Mouse (Mus musculus) G1E (cell line): Measurements from ENCODE around the gene Pcca. TPM values are rescaled to one million over a fixed set of nuclear protein-coding genes. Genes with fewer than 3 reads are reported as not detected.

ENCODE experiments used
- ATAC-seq: 2 replicates; pipeline ENCODE4 v1.8.0; 2016; ENCODE audit warnings: mild to moderate bottlenecking; ENCODE audit not compliant: insufficient number of reproducible peaks, poor library complexity, low FRiP score, severe bottlenecking; ENCODE audit errors: extremely low read depth
- DNase-seq: peaks from one replicate; pipeline ENCODE4 v3.0.0; 2012; ENCODE audit warnings: low spot score
- H3K27me3 ChIP-seq: 2 replicates; pipeline ENCODE4 v1.6.1; 2012; ENCODE audit warnings: mild to moderate bottlenecking, low read length, inconsistent platforms; ENCODE audit not compliant: insufficient read depth
- H3K36me3 ChIP-seq: replicated peaks from 2 replicates; pipeline ENCODE3; 2012; ENCODE audit warnings: mild to moderate bottlenecking, inconsistent platforms
- H3K4me1 ChIP-seq: 2 replicates; pipeline ENCODE4 v1.6.1; 2012; ENCODE audit warnings: low read depth, low read length, inconsistent platforms, mixed read lengths; ENCODE audit not compliant: insufficient read depth
- H3K4me3 ChIP-seq: 2 replicates; pipeline ENCODE4 v1.5.1; 2012; ENCODE audit warnings: low read depth, mild to moderate bottlenecking, inconsistent platforms, low read length, moderate library complexity, mixed read lengths
- H3K9me3 ChIP-seq: replicated peaks from 2 replicates; pipeline ENCODE4 v1.6.1; 2012; ENCODE audit warnings: inconsistent platforms
- CTCF ChIP-seq: IDR thresholded peaks from 2 replicates; pipeline ENCODE4 v1.5.1; 2012; ENCODE audit warnings: low read depth, low read length, inconsistent platforms, mixed read lengths
- GATA1 ChIP-seq: IDR thresholded peaks from 2 replicates; pipeline ENCODE4 v1.6.1; 2012; ENCODE audit warnings: borderline replicate concordance, low read length, inconsistent platforms, mixed read lengths
- GATA2 ChIP-seq: IDR thresholded peaks from 2 replicates; pipeline ENCODE4 v1.6.1; 2012; ENCODE audit warnings: low read depth, low read length, inconsistent platforms, borderline replicate concordance
- POLR2AphosphoS5 ChIP-seq: IDR thresholded peaks from 2 replicates; pipeline ENCODE4 v1.6.1; 2012; ENCODE audit warnings: low read depth, low read length, inconsistent platforms; ENCODE audit not compliant: insufficient replicate concordance
- TAL1 ChIP-seq: conservative IDR thresholded peaks from 2 replicates; pipeline ENCODE4 v1.6.1; 2012; ENCODE audit warnings: low read depth, low read length, inconsistent platforms, mixed read lengths
- polyA plus RNA-seq: library from polyadenylated mRNA; stranded (reverse); fragments of >175 nt; gene quantifications from 2 replicates; pipeline ENCODE4 v1.2.3, GENCODE M21; 2012
- total RNA-seq, 2 experiments: library from RNA; stranded (forward) in 1 of 2; stranded (reverse) in 1 of 2; fragments of 200-1000 nt in 1 of 2; fragments of >200 nt in 1 of 2; fragmentation: Nextera tagmentation in 1 of 2; gene quantifications; 2 replicates each; pipeline ENCODE4 v1.2.3; 2014 to 2017

The Pcca gene
- total and polyA plus RNA-seq, 3 experiments: 15.3 to 67.0 (median 65.8) TPM

GRCm38 (mm10) chr14:122830433-122830832 is 296.3 kb downstream of the Pcca start:
- DNase-seq (no peak), ATAC-seq (no peak)
- no peak for TF ChIP-seq GATA2
- TF ChIP-seq POLR2AphosphoS5: no peak
- TF ChIP-seq TAL1: no peak
- TF ChIP-seq GATA1: no peak
- TF ChIP-seq CTCF: no peak
- Histone ChIP-seq H3K27me3 (no peaks in the 10 kb centered on the region), H3K4me3 (no peak overlapping the region), H3K4me1 (no peaks in the 10 kb centered on the region), H3K36me3 (no peaks in the 10 kb centered on the region), H3K9me3 (no peaks in the 10 kb centered on the region)

DNA sequence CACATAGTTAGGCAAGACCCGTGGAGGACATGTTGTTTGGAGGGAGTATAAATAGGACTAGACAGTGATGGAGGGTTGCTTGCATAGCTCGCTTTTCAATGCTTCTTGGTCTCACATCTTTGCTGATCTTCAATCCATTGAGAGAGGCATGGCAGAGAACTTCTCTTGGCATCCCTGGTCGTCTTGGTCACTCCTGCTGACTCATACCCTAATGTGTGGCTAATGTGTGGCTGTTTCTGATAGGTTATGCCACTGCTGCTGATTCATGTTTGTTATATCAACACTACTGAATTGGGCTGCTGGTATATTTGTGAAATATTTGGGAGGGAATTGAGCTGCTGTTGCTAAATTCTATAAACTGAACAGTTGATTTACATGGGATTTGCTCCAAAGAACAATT is 299.5 kb downstream of the Pcca start:
- no peak for DNase-seq
- TF ChIP-seq TAL1 (no peak), GATA1 (no peak), GATA2 (no peak), CTCF (no peak), POLR2AphosphoS5 (no peak)

DNA sequence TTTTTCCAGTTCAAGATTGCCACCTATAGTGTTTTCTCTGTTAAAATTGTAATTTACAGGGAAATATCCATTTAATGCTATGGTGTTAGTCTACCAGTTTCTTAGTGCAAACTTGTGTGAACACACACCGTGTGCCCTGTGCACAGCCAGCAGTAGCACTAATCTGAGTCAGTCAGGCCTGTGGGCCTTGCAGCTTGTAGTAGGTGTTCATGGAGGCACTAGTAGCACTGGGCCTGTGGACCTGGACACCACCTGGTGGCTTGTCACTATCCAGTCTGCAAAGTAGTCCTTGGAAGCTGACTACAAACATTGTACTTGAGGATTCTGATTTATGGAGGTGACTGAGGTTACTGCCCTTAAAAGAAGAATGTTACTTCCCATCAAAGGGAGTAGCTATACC is 300.6 kb downstream of the Pcca start:
- H3K9me3 ChIP-seq: no peaks in the 10 kb centered on the region
- H3K4me3 ChIP-seq: no peak overlapping the region
- ATAC-seq (no peak), DNase-seq (no peak)
- no peaks in the 10 kb centered on the region for H3K27me3 ChIP-seq
- no peaks in the 10 kb centered on the region for H3K4me1 ChIP-seq
- TF ChIP-seq TAL1: no peak
- no peaks in the 10 kb centered on the region for H3K36me3 ChIP-seq

More for the DNA sequence above, 299.5 kb downstream of the Pcca start:
- H3K27me3 ChIP-seq: no peaks in the 10 kb centered on the region
- no peaks in the 10 kb centered on the region for H3K9me3 ChIP-seq
- H3K4me3 ChIP-seq: no peak overlapping the region
- H3K36me3 ChIP-seq: no peaks in the 10 kb centered on the region
- no peaks in the 10 kb centered on the region for H3K4me1 ChIP-seq
- no peak for ATAC-seq

DNA sequence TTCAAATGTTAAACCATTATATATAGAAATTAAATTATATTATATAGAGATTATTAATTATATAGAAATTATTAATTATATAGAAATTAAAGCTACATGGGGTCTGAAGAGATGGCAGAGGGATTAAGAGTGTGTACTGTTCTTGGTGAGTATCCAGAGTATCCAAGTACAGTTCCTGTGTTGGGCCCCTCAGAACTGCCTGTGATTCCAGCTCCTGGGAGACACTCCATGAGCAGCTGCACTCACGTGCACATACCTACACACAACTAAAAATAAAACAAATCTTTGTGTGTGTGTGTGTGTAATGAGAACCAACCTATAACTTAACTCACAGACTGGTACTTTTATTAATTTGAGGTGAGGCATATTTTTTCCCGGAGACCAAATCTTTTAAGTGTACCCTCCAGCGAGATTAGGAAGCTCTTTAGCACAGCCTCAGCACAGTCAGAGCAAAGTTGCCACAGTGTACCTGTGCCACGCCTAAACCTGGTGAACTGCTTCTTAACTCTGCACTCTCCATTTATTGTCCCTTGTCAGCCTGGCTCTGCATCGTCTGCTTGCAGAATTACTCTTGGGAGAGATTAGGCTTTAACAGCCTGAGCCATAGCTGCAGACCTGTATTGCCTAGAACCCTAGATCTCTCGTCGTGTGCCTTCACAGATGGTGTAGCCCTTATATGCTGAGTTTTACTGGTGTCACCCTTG is 301.5 kb downstream of the Pcca start:
- TF ChIP-seq POLR2AphosphoS5 (no peak), GATA2 (no peak), TAL1 (no peak), CTCF (no peak), GATA1 (no peak)
- DNase-seq (no peak), ATAC-seq (no peak)
- no peaks in the 10 kb centered on the region for H3K36me3 ChIP-seq
- no peaks in the 10 kb centered on the region for H3K4me1 ChIP-seq
- no peaks in the 10 kb centered on the region for H3K9me3 ChIP-seq
- no peak overlapping the region for H3K4me3 ChIP-seq
- H3K27me3 ChIP-seq: no peaks in the 10 kb centered on the region

DNA sequence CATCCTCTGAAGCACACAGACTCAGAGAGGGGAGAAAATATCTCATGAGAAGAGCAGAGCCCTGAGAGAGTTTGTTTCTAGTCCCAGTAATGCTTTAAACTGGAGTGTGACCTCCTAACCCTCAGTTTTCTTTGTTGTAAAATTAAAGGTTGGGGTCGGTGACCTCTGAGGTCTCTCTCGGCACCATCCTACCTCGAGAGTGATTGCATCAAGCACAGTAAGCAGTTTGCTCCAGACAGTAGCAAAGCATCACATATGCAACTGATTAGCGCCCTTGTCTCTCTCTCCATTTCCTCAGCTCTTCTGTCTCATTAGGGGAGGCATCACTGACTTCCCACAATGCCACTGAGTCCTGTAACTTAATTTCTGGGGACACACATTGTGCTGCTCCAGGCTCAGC is 302.1 kb downstream of the Pcca start:
- no peaks in the 10 kb centered on the region for H3K27me3 ChIP-seq
- no peaks in the 10 kb centered on the region for H3K4me1 ChIP-seq
- TF ChIP-seq GATA2: no peak
- TF ChIP-seq GATA1: no peak
- no peak for TF ChIP-seq TAL1
- no peak for TF ChIP-seq CTCF
- TF ChIP-seq POLR2AphosphoS5: no peak
- no peaks in the 10 kb centered on the region for H3K9me3 ChIP-seq
- ATAC-seq (no peak), DNase-seq (no peak)
- H3K36me3 ChIP-seq: no peaks in the 10 kb centered on the region
- H3K4me3 ChIP-seq: no peak overlapping the region

- Histone ChIP-seq H3K36me3 (no peaks in the 10 kb centered on the region), H3K27me3 (no peaks in the 10 kb centered on the region), H3K4me3 (no peak overlapping the region), H3K9me3 (no peaks in the 10 kb centered on the region), H3K4me1 (no peaks in the 10 kb centered on the region)
- ATAC-seq (no peak), DNase-seq (no peak)
- TF ChIP-seq CTCF (no peak), GATA2 (no peak), TAL1 (no peak), POLR2AphosphoS5 (no peak), GATA1 (no peak)
These were observed 302.9 kb downstream of the Pcca start for GRCm38 (mm10) chr14:122837018-122837417.

- no peaks in the 10 kb centered on the region for H3K36me3 ChIP-seq
- 0 out of 2 replicates have a peak, but pooled peaks have one; percentile 2 for ATAC-seq
- no peak for DNase-seq
- no peak for TF ChIP-seq CTCF
- no peak for TF ChIP-seq POLR2AphosphoS5
- no peak for TF ChIP-seq GATA1
- TF ChIP-seq TAL1: no peak
- no peak for TF ChIP-seq GATA2
- no peaks in the 10 kb centered on the region for H3K9me3 ChIP-seq
- H3K4me3 ChIP-seq: no peak overlapping the region
- H3K27me3 ChIP-seq: no peaks in the 10 kb centered on the region
- peaks cover 3% of the 10 kb centered on the region; the same call in 1 of the 2 replicates for H3K4me1 ChIP-seq
These were observed 318.5 kb downstream of the Pcca start for GRCm38 (mm10) chr14:122852506-122853057.
